Mouse (Mus musculus) bone marrow macrophage, adult 2 months (primary cell): ENCODE measurements around the gene Slc35e4.

ENCODE experiments used
- CTCF ChIP-seq: IDR thresholded peaks from 2 replicates; pipeline ENCODE4 v1.5.1; 2012; ENCODE audit warnings: low read depth, mild to moderate bottlenecking, low read length, moderate library complexity
- POLR2A ChIP-seq: IDR thresholded peaks from 2 replicates; pipeline ENCODE4 v1.6.1; 2012; ENCODE audit warnings: mild to moderate bottlenecking, low read depth, low read length, borderline replicate concordance

DNA sequence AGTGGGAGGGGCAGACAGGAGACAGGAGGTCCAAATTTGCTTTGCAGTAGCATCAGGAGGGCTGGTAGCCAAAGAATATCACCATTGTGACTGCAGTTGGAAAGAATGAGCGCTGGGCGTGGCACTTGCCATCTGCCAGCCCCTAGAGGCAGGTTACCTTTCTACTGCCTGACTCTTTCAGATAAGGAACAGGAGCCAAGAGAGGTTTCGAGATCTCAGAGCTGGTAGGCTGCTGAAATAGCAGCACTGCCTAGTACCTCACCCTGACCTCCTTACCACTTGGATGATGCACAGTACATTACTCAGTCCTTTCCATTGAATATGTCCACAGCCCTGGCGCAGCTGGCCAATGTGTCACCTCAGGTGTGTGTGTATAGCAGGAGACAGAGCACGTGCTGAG, 27.1 kb downstream of the Slc35e4 start:
- TF ChIP-seq CTCF (no peak), POLR2A (no peak)
